Mouse (Mus musculus) right cerebral cortex, postnatal 4 days (tissue): ENCODE data around the gene Hpse2.
"Not testable (repeated sequence)": the region's sequence is repeated elsewhere in the genome, so short reads cannot be mapped to it uniquely, and the experiment has no call there.

ENCODE experiments used
- DNase-seq: peaks from one replicate; pipeline ENCODE4 v3.0.0-alpha.2; 2022

The Hpse2 gene

GRCm38 (mm10) chr19:42839118-42839517 is 549.0 kb downstream of the Hpse2 start:
- DNase-seq: no peak

GRCm38 (mm10) chr19:42838271-42838670 is 549.9 kb downstream of the Hpse2 start:
- no peak for DNase-seq

GRCm38 (mm10) chr19:42837591-42837990 is 550.6 kb downstream of the Hpse2 start:
- no peak for DNase-seq

GRCm38 (mm10) chr19:42833126-42833525 is 555.0 kb downstream of the Hpse2 start:
- no peak for DNase-seq

- no peak for DNase-seq
These were observed 555.9 kb downstream of the Hpse2 start for GRCm38 (mm10) chr19:42832251-42832650.

GRCm38 (mm10) chr19:42829196-42829595 is 559.0 kb downstream of the Hpse2 start:
- DNase-seq: no peak

- no peak for DNase-seq
These were observed 560.3 kb downstream of the Hpse2 start for GRCm38 (mm10) chr19:42827843-42828242.

- no peak for DNase-seq
These were observed 568.0 kb downstream of the Hpse2 start for GRCm38 (mm10) chr19:42820109-42820508.

- DNase-seq: no peak
These were observed 570.4 kb downstream of the Hpse2 start for GRCm38 (mm10) chr19:42817761-42818160.

GRCm38 (mm10) chr19:42816261-42816660 is 571.9 kb downstream of the Hpse2 start:
- DNase-seq: no peak

GRCm38 (mm10) chr19:42810140-42810539 is 578.0 kb downstream of the Hpse2 start:
- DNase-seq: no peak

- DNase-seq: no peak
These were observed 578.7 kb downstream of the Hpse2 start for GRCm38 (mm10) chr19:42809491-42809890.

GRCm38 (mm10) chr19:42797866-42798265 is 590.3 kb downstream of the Hpse2 start:
- DNase-seq: no peak

- no peak for DNase-seq
These were observed 592.4 kb downstream of the Hpse2 start for GRCm38 (mm10) chr19:42795801-42796200.

- peak; percentile 99 for DNase-seq
These were observed 593.1 kb downstream of the Hpse2 start for GRCm38 (mm10) chr19:42794914-42795613.

GRCm38 (mm10) chr19:42788311-42788710 is 599.8 kb downstream of the Hpse2 start:
- no peak for DNase-seq

GRCm38 (mm10) chr19:42785562-42786220 is 602.5 kb downstream of the Hpse2 start:
- DNase-seq: no peak

GRCm38 (mm10) chr19:42785129-42785528 is 603.0 kb downstream of the Hpse2 start:
- DNase-seq: no peak

GRCm38 (mm10) chr19:42780156-42780538 is 608.0 kb downstream of the Hpse2 start:
- not testable (repeated sequence) for DNase-seq

- DNase-seq: peak; percentile 83
These were observed 608.5 kb downstream of the Hpse2 start, which contains the start of gene Hps1 for GRCm38 (mm10) chr19:42779531-42780155. Hps1 (minus strand) TSS chr19:42779978.

GRCm38 (mm10) chr19:42777801-42778200 is 610.4 kb downstream of the Hpse2 start:
- DNase-seq: no peak

- no peak for DNase-seq
These were observed 611.3 kb downstream of the Hpse2 start for GRCm38 (mm10) chr19:42776813-42777212.

- DNase-seq: no peak
These were observed 617.8 kb downstream of the Hpse2 start for GRCm38 (mm10) chr19:42770141-42770872.
